Mouse (Mus musculus): ENCODE data around the gene Gse1.

Gse1 gene

DNA sequence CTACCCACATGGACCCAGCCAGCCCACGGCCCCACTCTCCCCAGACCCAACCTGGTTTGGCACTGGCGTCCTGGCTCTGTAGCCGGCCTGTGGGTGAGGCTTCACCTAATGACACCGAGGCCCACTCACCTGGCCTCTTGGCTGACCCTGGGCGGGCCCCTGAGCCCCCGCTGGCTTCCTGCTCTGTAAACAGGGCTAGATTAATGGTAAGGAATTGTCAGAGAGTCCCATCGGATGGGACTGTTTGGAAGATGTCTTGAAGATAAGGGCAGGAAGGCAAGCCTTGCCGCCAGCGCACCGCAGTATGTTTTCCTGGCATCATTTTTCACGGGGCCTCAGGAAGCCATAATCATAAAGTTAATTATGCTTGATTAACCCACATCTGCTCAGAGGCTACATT, 20.1 kb upstream of the Gse1 start:
- intact Hi-C loops (cut with DNase I), result no loop called here

DNA sequence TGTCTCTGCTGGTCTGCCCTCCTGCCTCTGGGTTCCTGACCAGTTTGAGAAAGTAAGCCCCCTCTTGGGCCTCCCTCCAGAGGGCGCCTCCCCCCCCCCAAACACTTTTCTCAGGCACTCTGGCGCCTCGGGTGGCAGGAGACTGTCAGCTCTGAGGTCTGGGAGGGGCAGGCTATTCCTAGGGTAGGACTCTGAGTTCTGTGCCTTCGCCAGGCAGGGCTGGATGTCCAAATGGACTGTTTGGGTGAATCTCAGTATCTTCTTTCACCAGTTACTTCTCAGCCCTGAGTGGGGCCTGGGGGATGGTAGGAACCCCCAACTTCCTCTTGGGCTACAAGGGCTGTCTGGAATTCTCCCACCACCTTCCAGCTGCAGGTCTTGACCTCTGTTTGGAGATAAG, 16.9 kb upstream of the Gse1 start:
- intact Hi-C loops (cut with DNase I), result loop anchor here (5.0 kb wide), 1 partner anchor 34 kb away; the partner anchor contains the start of gene Fam92b

DNA sequence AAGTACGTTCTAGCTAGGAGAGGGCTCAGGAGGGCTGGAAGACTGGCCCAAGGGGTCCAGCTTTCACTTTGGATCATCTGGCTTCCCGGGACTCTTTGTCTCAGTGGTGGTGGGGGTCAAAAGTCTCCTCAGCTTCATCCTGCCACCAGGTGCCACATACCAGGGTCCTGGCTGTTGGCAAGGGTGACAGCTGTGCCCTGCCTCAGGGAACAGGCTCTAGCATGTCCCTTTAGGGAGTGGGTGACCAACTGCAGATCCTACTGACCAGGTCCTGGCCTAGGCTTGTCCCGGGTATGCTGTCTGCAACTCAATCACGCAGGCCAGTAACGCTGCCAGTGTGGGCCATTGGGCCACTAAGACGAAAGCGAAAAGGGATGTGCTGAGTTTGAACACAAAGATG, 15.7 kb upstream of the Gse1 start:
- intact Hi-C loops (cut with DNase I), result loop anchor here (5.0 kb wide), 1 partner anchor 35 kb away; the partner anchor contains the start of gene Fam92b

DNA sequence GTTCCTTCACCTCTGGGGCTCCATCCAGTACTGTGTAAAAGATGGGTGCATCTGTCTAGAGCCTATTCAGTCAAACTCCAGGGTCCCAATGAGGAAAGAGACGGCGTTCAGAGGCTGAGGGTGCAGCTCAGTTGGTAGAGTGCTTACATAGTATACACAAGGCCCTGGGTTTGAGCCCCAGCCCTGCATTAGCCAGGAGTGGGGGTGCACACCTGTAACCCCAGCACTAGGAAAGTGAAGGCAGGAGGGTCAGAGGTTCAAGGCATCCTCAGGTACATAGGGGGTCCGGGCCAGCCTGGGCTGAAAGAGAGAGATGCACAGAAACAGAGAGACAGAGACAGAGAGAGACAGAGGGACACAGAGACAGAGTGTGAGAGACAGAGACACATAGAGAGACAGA, 15.0 kb upstream of the Gse1 start:
- intact Hi-C loops (cut with DNase I), result loop anchor here (5.0 kb wide), 1 partner anchor 36 kb away; the partner anchor contains the start of gene Fam92b

DNA sequence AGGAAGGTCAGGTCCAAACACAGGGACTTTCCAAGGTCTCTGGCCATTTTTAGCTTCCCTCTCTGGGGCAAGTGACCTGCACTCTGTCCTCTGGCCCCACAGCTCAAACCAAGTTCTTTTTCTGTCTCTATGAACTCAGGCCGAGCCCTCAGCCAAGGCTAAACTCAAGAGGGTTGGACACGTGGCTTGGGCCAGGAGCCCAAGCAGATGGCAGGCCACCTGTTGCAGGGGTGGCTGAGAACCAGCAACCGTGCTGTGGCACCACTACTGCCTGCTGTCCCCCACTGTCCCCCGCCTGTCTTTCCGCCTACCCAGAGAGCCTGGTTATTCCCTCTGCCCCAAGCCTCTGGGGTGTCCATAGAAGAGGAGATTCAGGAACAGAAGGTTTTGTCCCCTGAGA, 14.3 kb upstream of the Gse1 start:
- intact Hi-C loops (cut with DNase I), result loop anchor here (5.0 kb wide), 1 partner anchor 37 kb away; the partner anchor contains the start of gene Fam92b

DNA sequence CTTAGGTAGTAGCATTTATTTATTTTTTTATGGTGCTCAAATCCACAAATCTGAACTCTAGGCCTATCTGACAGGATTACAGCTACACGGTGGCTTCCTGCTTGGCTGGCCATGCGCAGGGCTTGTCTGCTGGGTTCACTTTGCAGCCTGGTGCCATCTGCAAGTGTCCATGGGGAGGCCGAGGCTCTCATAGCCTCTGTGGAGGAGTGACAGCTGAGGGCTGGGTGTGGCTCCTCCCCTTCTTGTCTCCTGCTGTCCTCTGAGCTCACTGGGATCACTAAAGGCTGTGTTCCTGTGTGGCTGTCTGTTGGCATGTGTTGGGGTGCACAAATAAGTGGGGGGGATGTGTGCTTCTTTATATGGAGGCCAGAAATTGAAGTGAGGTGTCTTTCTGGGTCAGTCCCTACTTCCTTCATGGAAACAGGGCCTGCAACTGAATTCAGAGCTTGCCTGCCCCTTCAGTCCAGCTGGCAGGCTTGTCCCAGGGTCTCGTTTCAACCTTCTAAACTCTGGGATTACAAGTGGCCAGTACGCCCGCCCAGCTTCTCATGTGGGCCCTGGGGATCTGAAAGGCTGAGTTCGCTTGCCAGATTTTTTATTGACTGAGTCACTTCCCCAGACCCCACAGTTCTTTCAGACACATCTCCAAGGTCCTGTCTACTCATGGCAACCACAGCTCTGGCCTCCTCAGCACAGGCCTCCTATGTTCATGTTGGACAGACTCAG, 12.7 kb upstream of the Gse1 start:
- intact Hi-C loops (cut with DNase I), result no loop called here

DNA sequence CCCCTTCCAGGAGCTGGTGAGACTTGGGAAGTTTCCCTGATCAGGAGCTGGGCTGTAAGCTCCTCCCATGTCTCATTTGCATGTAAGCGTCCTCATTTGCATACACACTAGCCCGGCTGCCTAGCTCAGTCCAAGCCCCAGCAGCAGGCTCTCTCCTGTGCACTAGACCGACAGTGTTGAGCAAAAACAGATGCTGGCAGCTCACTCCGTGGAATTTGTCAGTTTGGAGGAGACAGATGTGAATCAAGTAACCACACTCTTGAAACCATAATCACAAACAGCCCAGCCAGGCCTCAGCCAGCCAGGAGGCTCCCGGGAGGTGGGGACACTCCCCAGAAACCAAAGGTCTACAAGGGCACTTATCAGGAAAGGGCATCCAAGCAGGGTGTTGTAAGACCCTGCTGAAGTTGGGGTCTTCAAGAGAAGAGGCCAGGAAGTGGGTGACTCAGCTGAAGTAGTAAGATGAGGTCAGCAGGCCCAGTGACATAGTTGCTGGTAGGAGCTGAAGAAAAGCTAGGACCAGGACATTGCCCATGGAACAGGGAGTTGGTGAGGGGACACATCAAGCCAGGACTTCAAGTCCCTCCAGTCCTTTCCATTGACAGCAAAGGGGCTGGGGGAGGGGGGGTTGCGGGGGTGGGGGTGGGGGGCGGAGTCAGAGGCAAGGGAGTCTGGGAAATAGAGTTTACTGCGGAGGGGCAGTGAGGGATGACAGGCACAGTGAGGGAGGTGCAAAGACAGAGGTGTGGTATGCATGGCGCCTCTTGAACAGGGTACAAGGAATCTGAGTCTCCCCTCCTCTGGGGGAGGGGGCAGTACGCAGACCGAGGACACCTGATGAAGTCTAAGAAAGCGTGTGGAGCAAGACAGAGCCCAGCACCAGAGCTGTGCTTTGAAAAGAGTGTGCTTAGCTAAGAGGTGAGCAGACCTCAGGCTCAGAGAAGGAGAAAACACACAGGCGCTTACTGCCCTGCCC, 11.1 kb upstream of the Gse1 start:
- intact Hi-C loops (cut with DNase I), result no loop called here

DNA sequence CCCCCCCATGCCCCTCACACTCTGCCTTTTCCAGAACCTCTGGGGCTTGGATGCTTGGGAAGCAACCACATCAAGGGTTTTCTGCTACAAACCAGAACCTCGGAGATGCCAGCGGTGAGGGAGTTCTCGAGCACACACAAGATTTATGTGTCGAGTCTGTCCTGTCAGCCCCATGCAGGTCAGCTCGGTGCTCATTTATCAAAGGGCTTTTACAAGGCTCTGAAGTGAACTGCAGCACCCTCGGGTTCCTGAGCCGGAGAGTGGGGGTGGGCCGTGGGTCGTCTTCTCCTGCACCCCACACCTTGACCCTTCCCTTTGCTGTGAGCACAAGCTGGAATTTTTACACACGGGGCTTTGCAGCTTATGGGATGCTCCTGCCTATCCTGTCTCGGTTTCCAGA, 5.7 kb upstream of the Gse1 start:
- intact Hi-C loops (cut with DNase I), result no loop called here

DNA sequence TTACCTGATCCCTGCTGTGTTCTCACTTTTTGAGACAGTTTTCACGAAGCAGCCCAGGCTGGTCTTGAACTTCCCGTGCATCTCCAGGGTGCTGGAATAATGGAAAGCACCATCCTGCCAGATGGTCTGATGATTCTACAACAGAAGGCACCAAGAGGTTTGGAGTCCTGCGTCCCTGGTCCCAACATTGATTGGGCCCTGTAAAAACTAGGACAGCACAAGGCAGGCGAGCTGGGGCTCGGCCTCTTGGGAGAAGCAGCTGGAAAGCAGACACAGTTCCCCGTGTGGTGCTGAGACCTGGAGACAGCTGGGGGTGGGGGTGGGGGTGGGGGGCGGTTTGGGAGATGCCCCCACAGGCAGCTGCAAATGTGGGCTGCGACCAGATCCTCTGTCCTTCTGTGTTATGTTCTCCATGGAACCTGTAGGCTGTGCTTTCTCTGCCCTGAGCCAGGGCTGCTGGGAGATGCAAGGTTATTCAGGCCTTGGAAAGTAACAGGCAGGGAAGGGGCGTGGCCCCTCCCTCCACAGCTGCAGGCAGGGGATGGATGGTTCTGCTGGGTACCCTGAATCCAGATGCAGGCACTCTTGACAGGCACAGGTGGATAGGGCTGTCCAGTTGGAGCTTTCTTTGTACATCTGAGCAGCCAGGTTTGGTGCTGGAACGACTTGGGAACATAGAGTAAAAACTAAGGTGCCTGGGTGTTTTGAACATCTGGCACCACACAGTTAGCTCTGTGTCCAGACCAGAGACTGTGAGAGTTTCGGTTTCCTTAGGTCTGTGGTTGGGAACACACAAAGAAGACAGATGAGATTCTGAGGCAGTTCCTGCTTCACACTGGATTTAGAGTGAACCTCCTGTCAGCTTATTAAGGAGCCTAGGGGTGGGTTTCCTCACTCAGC, 3.5 kb upstream of the Gse1 start:
- intact Hi-C loops (cut with DNase I), result no loop called here

DNA sequence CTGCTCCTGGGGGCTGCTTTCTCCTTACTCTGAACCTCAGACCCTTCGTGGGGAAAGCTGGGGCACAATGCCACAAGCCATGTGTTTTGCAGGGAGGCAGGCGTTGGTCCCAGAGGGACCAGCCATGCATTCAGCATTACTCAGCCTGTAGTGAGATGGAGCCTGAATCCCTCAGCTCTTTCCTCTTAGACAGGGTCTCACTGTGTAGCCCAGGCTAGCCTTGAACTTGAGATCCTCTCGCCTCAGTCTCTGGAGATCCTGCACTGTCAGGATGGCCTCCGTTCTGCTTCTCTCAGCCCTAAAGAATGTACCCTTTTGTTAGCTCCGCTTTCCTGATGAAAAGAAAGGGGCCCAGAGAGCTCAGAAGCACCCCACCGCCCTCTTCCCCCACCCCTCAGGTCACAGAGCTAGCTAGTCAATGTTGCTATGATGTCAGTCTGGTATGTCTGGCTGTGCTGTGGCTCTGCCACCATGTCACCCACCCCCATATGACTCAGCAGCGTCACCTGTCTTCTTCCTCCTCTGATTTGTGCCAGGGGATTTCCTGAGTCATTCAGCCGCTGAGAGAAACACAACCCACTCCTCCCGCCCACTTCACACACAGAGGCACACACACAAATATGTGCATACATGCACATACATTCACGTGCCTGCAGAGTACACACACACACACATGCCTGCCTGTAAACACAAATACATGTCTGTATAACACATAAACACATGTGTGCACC, 2.7 kb upstream of the Gse1 start:
- intact Hi-C loops (cut with DNase I), result no loop called here

DNA sequence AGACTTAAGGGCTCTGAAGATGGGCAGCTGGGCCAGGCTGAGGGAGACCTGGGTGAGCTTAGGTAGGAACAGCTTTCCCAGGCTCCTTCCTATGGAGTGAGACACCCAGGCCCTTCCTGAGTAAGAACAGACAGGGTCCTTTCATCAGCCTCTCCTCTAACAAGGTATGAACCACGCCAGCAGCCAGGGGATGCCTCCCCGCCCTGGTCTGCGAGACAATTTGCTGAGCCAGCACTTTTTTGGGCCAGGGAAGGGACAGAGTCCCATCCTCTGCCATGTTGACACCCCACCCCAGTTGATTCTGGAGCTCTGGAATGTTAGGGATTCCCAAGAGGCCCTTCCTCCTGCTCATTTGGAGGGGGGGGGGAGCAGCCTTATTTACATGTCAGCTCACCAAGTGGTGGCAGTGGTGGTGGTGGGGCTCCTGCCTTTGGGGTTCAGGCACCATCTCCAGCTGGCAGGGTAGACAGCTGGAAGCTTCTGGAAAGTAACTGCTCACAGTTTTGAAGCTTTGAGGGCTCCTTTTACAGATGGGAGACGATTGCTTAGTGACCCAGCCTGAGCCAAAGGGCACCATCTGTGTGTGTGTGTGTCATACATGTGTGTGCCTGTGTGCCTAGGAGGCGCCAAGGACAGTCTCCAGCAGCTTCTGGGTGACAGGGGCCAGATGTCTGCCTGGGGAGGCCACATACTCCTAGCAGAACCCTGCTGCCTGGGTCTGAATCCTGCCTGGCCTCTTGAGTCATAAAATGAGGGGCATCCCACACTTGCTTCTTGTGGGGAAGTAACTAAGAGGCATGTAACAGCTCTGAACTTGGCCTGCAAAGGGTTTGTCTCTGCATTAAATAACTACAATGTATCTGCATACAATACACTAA, 1.3 kb upstream of the Gse1 start:
- intact Hi-C loops (cut with DNase I), result no loop called here

DNA sequence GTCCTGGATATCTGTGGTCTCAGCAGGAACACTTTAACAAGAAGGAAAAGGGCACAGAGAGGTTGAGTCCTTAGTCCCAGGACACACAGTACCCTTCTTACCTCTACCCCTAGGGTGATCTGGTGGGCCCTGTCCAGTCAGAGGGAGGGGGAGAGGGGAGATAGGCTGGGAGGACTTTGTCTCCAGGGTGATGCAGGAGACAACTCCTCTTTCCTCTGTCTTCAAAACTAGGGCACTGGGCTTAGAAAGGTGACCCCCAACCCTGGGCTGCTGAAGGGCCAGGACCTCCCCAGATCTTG, 729 bp upstream of the Gse1 start:
- intact Hi-C loops (cut with DNase I), result no loop called here

DNA sequence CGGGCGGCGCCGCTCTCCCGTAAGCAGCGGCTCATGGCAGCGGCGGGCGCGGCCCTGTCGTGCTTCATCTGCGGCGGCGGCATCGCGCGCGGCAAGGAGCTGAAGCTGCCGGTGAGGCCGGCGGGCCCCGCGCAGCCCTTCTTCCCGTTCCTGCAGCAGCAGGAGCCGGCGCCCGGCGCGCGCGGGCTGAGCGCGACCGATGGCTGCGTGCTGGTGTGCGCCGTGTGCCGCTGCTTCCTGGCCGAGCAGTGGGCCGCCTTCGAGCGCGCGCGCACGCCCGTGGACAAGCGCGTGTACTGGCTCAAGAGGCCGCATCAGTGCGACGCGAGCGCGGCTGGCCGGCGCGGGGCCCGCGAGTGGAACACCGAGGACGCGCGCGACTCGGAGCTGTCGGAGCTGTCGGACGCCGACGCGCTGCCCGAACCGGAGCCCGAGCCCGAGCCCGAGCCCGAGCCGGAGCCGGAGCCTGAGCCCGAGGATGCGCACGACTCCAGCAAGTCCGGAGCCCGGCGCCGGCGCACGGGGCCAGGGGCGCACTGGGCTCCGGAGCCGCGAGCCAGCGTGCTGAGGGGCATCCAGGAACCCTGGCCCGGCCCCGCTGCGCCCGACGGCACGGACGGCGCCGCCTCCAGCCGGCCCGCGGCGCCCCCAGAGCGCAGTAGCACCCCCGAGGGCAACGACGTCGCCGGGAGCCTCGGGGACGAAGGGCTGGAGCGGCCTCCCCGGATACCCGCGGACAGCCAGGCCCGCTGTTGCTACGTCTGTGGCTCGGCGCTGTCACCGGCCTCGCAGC, 721 bp downstream of the Gse1 start:
- intact Hi-C loops (cut with DNase I), result no loop called here

DNA sequence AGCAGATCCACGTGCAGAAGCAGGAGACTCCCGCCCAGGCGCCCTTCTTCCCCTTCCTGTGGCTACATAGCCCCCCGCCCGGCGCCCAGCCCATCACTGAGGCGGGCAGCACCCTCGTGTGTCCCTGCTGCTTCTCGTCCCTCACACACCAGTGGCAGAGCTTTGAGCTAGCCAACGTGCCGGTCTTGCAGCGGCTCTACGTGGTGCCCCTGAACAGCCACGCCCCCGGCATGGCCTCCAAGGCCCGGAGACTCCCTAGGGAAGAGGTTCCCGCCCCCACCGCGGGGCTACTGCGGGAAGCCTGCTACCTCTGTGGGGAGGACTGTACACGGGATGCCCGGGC, 1.3 kb downstream of the Gse1 start:
- intact Hi-C loops (cut with DNase I), result no loop called here

DNA sequence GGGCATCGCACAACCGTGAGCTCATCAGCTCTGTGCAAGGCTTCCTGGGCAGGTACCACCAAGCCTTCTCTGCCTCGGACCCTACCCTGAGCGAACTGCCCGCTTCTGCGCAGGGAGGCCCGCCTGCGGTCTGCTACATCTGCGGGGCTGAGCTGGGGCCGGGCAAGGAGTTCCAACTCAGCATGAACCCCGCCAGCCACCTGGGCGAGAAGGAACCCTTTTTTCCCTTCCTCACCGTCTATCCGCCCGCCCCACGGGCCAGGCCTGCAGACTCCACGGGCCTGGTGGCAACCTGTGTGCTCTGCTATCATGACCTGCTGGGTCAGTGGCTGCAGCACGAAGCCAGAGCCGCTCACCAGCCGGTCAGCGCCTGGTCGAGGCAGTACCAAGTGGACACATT, 1.8 kb downstream of the Gse1 start:
- intact Hi-C loops (cut with DNase I), result loop anchor here (5.0 kb wide), 2 partner anchors 37 to 48 kb away; no protein-coding TSS in a partner anchor

DNA sequence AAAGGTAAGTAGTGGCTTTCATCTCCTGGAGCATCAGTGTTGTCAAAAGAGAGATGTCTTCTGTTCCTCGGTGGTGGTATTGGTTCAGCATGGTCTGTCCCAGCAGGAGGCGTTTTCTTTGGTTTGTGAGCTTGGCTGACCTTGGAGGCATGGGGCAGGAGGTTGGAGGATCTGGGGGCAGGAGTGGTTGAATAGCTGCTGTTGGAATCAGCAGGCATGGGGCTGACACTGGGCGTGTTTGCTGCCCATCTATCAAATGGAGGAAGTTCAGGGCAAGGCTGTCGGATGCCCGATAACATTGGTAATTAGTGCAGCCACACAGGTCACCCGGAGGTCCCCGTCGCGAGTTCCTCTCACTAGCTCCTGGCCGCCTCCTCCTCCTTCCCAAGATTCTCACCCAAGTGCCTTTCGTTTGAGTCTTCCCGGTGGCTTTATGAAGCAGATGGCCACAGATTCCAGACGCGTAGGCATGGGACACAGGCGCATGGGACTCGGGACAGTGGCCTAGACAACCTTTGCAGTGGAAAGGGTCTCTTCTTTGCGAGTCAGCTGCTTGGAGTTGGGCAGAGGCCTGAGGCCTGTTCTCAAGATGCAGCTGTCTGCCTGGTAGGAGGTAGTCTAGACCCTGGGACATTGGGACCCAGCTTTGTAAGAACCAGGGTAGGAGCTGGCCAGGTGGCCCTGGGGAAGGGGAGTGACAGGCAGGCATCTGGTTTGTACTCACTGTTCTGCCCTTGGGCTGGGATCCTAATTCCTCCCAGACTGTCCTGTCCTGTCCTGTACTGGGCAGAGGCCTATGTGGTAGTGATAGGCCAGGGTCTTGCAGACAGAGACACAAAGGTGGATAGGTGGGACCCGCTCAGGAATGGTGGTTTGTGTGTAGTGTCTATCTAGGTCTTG, 2.7 kb downstream of the Gse1 start:
- intact Hi-C loops (cut with DNase I), result loop anchor here (5.0 kb wide), 2 partner anchors 36 to 49 kb away; no protein-coding TSS in a partner anchor

DNA sequence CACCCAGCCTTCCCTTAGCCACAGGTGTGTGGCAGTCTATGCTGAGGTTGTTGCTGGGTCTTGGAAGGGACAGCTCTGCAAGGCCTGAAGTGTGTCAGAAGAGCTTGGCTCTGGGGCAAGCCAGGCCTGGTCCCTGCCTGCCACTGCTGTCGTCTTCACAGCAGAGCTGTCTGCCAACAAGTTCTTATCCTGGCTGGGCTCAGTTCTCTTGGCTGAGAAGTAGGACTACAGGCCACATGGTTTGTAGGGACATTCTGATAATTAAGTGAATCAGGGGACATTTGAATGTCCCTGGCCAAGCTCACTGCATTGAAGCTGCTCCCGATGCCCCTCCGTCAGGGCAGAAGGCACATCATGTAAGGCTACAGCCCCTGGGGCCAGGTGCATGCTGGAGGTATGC, 3.6 kb downstream of the Gse1 start:
- intact Hi-C loops (cut with DNase I), result loop anchor here (5.0 kb wide), 2 partner anchors 35 to 50 kb away; no protein-coding TSS in a partner anchor

DNA sequence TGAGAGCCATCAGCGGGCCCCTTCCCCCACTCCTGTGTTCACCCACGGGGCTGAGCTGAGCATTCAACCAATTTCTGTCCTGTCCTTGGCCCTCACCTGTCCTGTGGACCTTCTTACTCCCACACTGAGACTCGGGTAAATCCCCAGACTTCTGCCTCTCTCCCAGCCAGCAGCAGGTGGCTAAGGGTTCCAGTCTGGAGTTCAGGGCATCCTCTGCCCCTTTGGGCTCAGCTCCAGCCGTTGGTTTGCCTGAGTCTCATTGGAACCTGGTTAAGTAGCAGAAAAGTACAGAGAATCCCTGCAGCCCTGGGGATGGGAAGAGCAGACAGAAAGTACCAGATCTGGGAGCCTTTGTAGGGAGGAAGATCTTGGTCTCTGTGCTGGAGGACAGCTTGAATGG, 4.1 kb downstream of the Gse1 start:
- intact Hi-C loops (cut with DNase I), result loop anchor here (5.0 kb wide), 2 partner anchors 35 to 50 kb away; no protein-coding TSS in a partner anchor

All from adrenal gland (tissue).